Mouse (Mus musculus) frontal cortex, adult (tissue): ENCODE measurements around the gene Col5a1.

Source experiments
- ATAC-seq: cut with Nextera tagmentation; 2 replicates; pipeline ENCODE4 v1.9.2; 2017; ENCODE audit warnings: mild to moderate bottlenecking, moderate library complexity, mixed read lengths; ENCODE audit not compliant: low TSS enrichment

The Col5a1 gene

DNA sequence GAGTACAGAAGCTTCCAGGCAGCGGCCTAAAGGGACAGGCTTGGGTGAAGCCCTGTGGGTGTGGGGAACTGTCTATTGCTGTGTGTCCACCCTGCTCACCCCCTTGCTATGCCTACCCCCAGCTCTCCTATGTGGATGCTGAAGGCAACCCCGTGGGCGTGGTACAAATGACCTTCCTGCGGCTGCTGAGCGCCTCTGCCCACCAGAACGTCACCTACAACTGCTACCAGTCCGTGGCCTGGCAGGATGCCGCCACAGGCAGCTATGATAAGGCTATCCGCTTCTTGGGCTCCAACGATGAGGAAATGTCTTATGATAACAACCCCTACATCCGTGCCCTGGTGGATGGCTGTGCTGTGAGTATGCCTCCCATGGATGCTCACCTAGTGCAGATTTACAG, 146.2 kb downstream of the Col5a1 start:
- no peak for ATAC-seq

GRCm38 (mm10) chr2:28034011-28034710, 147.9 kb downstream of the Col5a1 start:
- ATAC-seq: no peak

- ATAC-seq: no peak
These were observed 150.6 kb downstream of the Col5a1 start for GRCm38 (mm10) chr2:28036788-28037187.

DNA sequence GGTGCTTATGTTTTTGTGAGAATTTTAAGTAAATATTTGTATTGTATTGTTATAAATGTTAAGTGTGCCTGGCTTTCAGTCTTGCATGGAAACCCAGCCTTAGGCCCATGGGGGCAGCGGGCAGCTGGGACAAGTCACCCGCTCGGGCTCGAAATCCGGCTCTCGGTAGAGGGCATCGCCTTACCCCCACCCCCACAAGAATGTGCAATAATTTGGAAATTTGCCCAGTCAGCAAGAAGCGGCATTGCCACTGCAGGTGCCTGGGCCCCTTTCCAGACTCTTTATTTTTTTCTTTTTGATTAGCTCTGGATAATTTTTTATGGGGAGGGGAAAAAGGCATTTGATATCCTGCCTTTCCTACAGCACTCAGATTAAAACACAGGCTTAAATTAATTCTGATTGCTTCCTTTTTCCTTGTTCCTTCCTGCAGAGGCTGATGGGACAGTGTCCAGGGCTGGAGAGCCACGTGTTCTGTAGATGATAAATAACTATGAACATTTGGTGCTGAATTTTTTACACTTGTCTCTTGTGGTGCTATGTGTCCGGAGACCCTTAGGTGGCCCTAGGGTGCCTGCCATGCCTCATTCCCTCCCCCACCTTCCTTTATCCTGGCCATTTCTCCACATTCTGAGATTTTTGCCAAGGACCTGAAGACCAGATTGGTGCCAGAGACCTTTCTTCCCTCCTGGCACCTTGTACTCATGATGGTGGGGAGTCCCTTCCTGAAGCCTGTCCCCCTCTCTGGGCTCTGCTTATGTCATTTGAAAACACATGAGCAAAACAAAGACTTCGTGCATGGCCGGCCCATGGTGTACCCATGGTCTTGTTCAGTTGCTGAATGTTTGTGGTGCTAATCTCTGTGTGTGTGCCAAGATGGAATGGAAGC, 151.5 kb downstream of the Col5a1 start:
- ATAC-seq: no peak

DNA sequence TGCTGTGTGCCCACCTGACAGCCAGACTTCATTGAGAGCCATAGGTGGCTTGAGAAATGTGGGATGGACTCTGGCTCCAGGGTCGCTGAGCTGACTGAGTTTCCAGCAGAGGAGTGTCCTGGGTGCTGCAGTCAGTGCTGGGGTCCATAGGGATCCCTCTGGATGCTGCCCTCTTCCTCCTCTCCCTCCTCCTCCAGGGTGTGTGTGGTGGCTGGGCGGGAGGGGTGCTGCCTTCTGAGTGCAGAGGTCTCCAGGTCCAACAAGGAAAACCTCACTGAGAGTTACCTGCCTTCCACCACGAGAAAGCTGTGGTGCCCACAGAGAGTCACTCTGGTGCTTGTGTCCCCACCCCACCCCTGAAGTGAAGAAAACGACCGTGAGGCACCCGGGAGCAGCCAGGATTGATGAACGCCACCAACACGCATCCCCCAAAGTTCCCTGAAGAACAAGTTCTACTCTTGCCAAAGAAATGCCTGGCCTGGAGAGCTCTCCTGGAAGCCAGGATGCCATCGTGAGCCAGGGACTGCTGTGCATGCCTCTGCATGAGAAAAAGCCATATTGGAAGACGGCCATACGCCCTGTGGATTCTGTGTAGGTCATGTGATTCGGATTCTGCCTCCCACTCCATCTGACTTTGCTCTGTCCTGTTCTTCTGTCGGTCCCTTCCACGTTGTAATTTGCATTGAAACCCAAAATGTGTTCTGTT, 152.3 kb downstream of the Col5a1 start:
- peak; percentile 38; the same call in 1 of the 2 replicates for ATAC-seq

DNA sequence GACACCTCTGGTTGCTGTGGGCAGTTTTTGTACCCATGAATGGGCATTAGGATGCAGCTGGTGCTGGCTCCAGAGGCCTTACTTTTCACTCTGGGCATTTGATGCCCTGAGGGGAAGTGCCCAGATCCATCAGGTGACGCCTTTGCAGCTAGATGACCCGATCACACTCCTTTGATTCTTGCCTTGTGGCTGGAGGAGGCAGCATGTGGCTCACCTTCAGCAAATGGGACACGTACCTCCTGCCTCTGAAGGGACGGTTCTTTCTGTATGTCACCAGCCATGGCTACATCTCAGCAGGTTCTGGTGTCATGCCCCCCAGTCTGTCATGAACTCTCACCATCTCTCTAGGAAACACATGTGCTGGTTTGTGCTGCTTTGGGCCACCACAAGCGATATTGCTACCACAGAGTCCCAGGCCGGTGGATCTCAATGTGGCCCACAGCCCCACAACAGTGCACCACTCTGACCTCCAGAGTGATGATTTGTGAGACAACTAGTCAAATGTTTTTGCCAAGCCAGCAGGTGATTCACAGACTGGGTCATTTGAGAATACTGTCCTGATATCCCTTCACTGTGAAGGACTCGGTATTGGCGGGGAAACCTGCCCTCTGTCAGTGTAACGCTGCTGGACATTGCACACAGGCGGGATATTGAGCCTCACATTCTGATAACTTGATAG, 153.6 kb downstream of the Col5a1 start:
- ATAC-seq: no peak

DNA sequence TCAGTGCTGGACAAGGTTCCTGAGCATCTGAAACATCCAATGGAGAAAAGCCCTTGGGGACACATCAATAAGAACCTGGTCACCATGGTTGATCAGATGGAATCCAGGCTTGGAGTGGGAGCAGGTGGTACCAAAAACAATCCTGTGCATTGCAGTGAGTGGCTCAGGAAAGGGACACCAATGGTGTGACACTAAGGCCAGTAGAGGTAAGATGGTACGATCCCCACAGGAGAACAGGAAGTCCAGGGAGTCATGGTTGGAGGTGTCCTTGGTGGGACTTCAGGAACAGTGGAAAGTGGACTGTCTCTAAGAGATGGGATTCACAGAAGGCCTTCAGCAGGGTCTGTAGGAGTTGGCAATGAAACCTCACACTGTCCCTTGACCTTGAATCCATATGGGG, 154.2 kb downstream of the Col5a1 start:
- no peak for ATAC-seq

- ATAC-seq: no peak
These were observed 158.8 kb downstream of the Col5a1 start for GRCm38 (mm10) chr2:28044920-28045598.

- ATAC-seq: no peak
These were observed 160.1 kb downstream of the Col5a1 start for GRCm38 (mm10) chr2:28046311-28046710.

- no peak for ATAC-seq
These were observed 160.9 kb downstream of the Col5a1 start for GRCm38 (mm10) chr2:28047092-28047491.

DNA sequence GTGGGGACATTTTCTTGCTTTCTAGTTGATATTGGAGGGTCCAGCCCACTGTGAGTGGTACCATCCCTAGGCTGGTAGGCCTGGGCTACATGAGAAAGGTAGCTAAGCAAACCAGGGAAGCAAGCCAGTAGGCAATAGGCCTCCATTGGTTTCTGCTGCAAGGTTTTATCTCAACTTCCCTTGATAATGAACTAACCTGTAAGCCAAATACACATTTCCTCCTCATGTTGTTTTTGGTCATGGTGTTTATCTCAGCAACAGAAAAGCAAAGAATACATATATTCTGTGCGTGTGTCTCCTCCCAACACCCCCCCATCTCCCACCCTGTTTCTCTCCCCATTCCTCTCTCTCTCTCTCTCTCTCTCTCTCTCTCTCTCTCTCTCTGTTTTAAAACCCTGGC, 173.7 kb downstream of the Col5a1 start:
- ATAC-seq: no peak

GRCm38 (mm10) chr2:28063711-28064338, 177.6 kb downstream of the Col5a1 start:
- ATAC-seq: no peak

DNA sequence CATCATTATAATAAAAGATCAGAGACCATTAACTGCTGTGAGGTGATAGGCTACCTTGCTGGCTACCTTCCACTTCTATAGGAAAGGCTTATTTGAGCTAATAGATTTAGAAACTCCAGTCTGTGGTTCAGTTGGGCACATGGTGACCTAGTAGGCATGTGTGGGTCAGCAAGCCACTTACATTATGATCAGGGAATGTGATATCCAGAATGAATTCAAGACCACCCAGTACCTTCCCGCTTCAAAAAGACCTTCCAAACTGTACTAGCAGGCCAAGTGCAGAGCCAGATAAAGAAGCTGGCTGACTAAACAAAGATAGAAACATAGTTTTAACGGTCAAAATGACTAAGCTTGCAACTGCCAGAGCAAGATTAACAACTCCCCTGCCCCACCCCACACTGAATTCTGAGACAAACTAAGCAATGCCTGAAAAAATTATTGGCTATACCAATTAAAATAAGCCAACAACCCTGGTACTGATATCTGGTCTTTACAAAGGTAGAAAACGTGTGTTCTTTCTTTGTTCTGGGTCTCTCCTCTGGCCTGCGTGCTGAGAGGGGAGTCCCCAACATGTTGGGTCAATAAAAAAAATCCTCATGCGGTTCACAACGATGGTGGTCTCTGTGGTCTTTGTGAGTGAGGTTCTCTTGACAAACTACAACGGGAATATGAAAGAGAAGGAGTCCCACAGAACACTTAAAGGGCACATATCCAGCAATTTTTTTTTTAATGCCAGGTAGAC, 178.3 kb downstream of the Col5a1 start:
- ATAC-seq: no peak

- no peak for ATAC-seq
These were observed 178.9 kb downstream of the Col5a1 start for GRCm38 (mm10) chr2:28065081-28065651.

GRCm38 (mm10) chr2:28066686-28067085, 180.5 kb downstream of the Col5a1 start:
- ATAC-seq: peak; percentile 22; the same call in 1 of the 2 replicates

GRCm38 (mm10) chr2:28067175-28067574, 180.9 kb downstream of the Col5a1 start:
- peak; percentile 61 for ATAC-seq

DNA sequence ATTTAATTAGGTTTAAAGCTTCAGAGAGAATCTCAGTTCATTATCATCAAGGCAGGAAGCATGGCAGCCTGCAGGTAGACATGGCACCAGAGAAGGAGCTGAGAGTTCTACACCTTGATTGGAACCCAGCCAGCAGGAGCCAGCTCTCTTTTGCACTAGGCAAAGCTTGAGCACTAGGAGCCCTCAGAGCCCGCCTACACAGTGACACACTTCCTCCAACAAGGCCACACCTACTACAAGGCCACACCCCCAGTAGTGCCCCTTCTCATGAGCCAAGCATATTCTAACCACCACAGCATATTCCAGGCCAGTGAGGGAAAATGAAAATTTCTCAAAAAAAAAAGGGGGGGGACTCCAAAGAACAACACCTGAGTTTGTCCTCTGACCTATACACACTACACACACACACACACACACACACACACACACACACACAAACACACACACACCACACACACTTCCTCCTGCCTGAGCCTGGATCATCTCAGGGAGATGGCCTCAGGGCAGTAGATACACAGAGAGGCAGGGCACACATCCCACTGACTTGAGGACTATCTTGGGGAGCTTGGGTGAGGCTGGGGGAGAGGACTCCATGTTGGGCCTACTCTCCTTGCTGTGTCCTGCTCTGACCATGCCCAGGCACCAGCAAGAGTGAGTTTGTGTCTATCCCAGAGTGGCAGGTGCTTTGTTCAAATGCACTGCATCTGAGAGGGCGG, 181.8 kb downstream of the Col5a1 start:
- ATAC-seq: no peak

GRCm38 (mm10) chr2:28068537-28068878, 182.3 kb downstream of the Col5a1 start:
- peak; percentile 87 for ATAC-seq

- no peak for ATAC-seq
These were observed 189.5 kb downstream of the Col5a1 start for GRCm38 (mm10) chr2:28075616-28076187.
